Mouse (Mus musculus): ENCODE data around the gene Tbc1d2b.
A peak's percentile ranks its signal among the peaks of the same experiment; 100 is the strongest.

Gene Tbc1d2b

DNA sequence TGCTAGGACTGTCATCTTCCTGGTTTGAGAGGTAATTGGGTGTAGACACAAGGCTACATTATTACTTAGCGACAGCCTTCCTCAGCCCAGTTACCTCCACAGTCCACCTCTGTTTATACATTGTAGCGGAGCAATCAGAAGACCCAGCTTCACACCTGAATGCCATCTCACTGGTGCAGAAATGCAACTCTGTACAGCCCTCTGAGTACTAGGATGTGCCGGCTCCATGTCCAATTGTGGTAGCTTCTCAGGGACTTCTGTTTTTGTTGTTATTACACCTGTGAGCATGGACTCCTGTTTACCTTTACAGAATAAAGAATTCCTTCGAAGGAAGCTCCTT, 7.3 kb downstream of the Tbc1d2b start:
- no peak for DNase-seq

- no peak for DNase-seq
Measured at GRCm38 (mm10) chr9:90262591-90263339, 7.8 kb downstream of the Tbc1d2b start.

DNA sequence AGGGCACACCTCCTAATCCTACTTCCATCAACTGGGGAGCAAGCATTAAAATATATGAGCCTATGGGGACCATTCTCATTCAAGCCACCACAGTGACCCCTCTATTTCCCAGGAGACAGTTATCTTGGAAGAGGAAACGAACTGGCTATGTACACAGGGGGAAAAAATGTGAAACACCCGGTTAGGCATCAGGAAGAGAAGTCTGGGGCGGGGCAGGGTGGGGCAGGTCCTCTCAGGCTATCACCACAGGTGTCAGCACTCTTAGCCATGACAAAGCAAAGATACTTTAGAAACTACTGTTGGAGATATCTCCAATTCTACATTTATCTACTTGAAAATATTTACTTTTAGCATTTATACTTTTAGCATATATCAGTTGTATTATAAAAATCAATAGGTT, 8.5 kb downstream of the Tbc1d2b start:
- DNase-seq, result no peak

DNA sequence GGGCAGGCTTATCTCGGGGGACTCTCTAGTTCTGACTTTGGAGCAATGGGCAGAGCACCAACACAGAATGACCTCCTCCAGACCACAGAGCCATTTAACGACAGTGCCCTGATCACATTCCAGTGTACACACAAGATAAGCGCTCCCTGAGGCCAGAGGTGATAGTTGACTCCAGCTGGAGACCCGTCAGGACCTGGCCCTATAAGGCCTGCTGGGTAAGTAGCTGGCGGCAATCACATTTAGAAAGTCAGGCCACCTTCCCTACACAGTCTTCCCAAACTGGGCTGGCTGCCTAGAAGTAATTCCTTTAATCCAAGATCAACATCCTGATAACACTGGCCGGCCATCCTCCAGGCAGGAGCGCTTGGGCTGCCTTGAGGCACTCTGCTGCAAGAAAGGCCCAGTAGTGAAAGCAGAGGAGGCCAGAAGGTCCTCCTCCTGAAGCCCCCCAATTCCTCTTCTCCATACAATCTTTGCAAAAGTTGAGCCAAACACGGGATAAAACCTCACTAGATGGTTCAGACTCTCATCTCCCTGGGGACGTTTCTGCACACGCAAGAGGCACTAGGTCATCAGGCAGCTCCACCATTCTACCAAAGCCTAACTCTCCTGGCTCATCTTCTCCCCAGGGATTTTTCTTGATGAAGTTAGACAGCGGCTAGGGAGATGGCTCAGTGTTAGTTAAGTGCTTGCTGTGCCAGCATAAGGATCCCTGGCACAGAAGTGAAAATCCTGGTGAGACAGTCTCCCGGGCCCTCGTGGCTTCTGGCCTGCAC, 9.8 kb downstream of the Tbc1d2b start:
- no peak for DNase-seq

DNA sequence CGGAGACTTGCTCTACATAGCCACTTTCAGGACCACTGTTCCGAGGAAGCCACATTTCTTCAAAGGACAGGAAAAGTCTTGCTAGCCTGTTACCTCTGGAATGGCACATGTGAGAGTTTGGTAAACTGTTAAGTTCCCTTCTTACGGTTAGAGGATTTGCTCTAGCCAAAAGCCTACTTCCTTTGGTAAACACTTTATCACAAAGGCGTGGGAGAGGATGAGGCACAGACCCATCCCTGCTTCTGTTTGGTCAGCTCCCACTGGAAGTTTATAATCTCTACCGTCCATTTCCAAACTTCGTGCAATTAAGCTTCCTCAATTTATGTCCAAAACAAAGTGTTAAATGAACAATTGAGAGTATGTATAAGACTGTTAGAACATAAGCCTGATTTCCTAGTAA, 10.5 kb downstream of the Tbc1d2b start:
- no peak for DNase-seq

DNA sequence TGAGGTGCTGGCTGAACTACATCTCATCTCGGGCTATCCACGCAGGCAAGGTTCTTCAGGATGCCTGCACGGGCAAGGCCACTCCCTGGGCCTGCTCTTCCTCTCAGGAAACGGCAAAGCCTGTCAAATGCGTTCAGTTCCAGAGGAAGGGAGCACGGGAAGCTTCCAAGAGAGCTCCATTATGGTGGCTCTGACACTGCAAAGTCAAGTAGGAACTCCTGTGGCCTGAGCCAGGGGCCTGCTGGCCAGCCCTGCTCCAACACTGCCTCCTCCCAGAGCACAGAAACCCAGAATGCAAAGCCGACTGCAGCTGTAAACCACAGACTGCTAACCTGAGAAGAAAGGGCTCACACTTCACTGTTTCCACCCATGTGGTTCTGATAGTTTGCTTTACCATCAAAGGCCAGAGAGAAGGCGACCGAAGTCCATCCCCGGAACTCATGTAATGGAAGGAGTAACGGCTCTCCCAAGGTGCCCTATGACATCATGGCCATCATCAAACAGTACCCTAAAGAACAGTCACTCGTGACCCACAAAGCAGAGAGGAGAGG, 11.1 kb downstream of the Tbc1d2b start:
- no peak for DNase-seq

GRCm38 (mm10) chr9:90257754-90258531, 12.7 kb downstream of the Tbc1d2b start:
- no peak for DNase-seq

GRCm38 (mm10) chr9:90257220-90257619, 13.4 kb downstream of the Tbc1d2b start:
- DNase-seq, result no peak

GRCm38 (mm10) chr9:90255844-90256405, 14.7 kb downstream of the Tbc1d2b start:
- no peak for DNase-seq

- DNase-seq, result no peak
Measured at GRCm38 (mm10) chr9:90253181-90253580, 17.4 kb downstream of the Tbc1d2b start.

GRCm38 (mm10) chr9:90250964-90251750, 19.4 kb downstream of the Tbc1d2b start:
- no peak for DNase-seq

GRCm38 (mm10) chr9:90250141-90250775, 20.3 kb downstream of the Tbc1d2b start:
- no peak for DNase-seq

DNA sequence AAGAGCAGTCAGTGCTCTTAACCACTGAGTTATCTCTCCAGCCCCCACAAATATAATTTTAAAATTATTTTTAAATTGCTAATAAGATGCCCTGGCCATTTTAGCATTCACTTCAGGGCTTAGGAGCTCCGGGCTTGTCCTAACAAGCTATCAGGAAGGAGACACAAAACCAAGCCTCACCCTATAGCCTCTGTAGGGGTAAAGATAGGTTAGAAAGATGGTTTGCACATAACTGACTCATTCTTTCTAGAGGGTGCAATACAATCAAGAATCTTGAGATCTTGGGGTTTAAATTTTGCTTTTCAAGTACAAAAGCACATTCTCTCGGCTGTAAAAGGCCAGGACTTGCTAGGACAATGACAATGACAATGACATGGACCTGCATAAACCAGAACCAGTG, 21.6 kb downstream of the Tbc1d2b start:
- DNase-seq, result no peak

DNA sequence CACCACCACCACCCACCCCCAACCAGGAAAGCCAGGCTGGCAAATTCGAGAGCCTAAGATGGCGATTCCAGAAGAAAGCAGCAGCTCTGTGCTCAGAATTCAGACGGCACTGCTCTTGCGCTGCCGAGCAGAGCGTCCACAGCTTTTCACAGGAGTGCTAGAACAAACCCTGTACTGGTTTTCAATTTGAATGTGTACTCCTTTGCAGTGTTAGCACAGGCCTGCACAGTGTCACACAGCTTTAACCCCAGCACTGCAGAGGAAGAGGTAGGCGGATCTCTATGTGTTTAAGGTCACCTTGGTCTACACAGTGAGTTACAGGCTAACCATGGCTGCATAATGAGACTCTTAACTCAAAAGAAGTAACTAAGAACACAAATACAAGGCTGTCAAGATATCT, 22.3 kb downstream of the Tbc1d2b start:
- no peak for DNase-seq

DNA sequence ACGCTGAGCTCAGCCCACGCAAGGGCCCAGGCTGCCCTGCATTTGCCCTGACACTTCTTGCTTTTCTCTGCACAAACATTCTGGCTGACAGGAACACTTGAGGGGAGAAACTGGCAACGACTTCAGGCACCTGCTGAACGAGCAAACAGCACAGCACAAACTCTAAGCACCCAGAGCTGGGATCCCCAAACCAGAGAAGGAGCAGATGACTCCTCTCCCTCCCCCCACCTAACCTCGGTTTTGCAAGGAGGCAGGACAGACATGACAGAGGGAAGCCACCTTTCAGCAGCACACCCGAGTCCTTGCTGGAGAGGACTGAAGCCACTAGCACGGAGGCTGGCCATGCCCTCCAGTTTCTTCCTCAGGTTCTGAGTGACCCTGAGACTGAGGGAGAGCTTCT, 23.3 kb downstream of the Tbc1d2b start:
- no peak for DNase-seq

- no peak for DNase-seq
Measured at GRCm38 (mm10) chr9:90245781-90246180, 24.8 kb downstream of the Tbc1d2b start.

- no peak for DNase-seq
Measured at GRCm38 (mm10) chr9:90245206-90245605, 25.4 kb downstream of the Tbc1d2b start.

GRCm38 (mm10) chr9:90244301-90245151, 26.1 kb downstream of the Tbc1d2b start:
- no peak for DNase-seq

DNA sequence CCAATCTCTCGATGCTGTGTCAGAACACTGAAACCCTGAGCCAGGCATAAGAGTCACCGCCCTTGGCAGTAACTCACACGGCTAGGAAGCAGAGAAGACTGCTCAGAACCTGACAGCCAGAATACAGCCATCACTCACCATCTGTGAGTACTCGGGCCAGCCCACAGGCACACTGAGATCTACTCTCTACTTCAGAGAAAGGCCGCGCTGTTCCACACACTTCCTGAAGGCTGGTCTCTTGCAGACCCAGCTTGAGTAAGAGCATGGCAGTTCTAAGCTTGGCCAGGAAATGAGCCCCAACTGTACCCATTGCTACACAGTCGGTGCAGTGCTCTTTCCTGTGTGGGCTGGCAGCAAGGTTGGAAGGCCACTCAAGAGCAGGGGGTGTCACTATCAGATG, 27.7 kb downstream of the Tbc1d2b start:
- no peak for DNase-seq

GRCm38 (mm10) chr9:90242291-90242690, 28.3 kb downstream of the Tbc1d2b start:
- peak; percentile 6 for DNase-seq

DNA sequence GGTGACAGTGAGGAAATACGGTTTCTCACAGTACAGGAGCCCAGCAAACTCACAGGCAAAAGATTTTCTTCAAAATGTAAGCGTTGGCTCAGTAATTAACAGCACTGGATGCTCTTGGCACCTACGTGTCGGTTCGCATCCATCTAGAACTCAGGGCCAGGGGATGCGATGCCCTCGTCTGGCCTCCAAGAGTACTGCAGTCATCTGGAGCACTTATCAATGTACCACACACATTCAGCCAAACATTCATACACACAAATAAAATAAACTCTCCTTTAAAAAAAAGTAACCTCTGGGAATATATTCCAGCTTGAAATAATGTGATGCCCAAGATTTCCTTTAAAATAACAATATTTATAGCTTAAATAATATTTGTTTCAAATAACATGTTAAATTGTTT, 29.0 kb downstream of the Tbc1d2b start:
- no peak for DNase-seq

Measured in retina, postnatal 1 day (tissue).